Mouse (Mus musculus) liver, embryonic 12.5 days (tissue): ENCODE measurements at regions not wholly inside any gene's neighbourhood (a gene's known extent, or its start where the extent isn't known, plus 50 kb on each side); places are given as distances from the start of the nearest gene placed in this dataset.

ENCODE experiments used
- ATAC-seq: fragments of 200-750 bp; cut with Nextera tagmentation; 2 replicates; pipeline ENCODE4 v1.8.0; 2017; ENCODE audit warnings: moderate number of reproducible peaks, mild to moderate bottlenecking, moderate library complexity
- H3K27ac ChIP-seq: fragments of 300-500 bp; sonication (generic); 2 replicates; pipeline ENCODE4 v1.5.1; 2016; ENCODE audit warnings: mild to moderate bottlenecking
- H3K27me3 ChIP-seq: fragments of 300-500 bp; sonication (generic); replicated peaks from 2 replicates; pipeline ENCODE4 v1.6.1; 2016; ENCODE audit warnings: mild to moderate bottlenecking, moderate library complexity
- H3K36me3 ChIP-seq: fragments of 300-500 bp; sonication (generic); 2 replicates; pipeline ENCODE4 v1.6.1; 2016; ENCODE audit warnings: mild to moderate bottlenecking, moderate library complexity
- H3K4me1 ChIP-seq: fragments of 300-500 bp; sonication (generic); 2 replicates; pipeline ENCODE4 v1.6.1; 2016
- H3K4me2 ChIP-seq: fragments of 300-500 bp; sonication (generic); 2 replicates; pipeline ENCODE4 v1.6.1; 2016; ENCODE audit warnings: mild to moderate bottlenecking, moderate library complexity
- H3K4me3 ChIP-seq: fragments of 300-500 bp; sonication (generic); 2 replicates; pipeline ENCODE4 v1.5.1; 2016; ENCODE audit warnings: mild to moderate bottlenecking, moderate library complexity
- H3K9ac ChIP-seq: fragments of 300-500 bp; sonication (generic); 2 replicates; pipeline ENCODE4 v1.6.1; 2016; ENCODE audit warnings: mild to moderate bottlenecking, moderate library complexity
- H3K9me3 ChIP-seq: fragments of 300-500 bp; sonication (generic); replicated peaks from 2 replicates; pipeline ENCODE4 v1.6.1; 2016; ENCODE audit warnings: mild to moderate bottlenecking, moderate library complexity
- WGBS: fragments of 180-500 bp; shearing (Covaris S2); methylation state at CpG from one replicate; pipeline ENCODE4 v1.1.7; 2016; ENCODE audit not compliant: insufficient replicate concordance; 5-methylcytosine and 5-hydroxymethylcytosine counted together

DNA sequence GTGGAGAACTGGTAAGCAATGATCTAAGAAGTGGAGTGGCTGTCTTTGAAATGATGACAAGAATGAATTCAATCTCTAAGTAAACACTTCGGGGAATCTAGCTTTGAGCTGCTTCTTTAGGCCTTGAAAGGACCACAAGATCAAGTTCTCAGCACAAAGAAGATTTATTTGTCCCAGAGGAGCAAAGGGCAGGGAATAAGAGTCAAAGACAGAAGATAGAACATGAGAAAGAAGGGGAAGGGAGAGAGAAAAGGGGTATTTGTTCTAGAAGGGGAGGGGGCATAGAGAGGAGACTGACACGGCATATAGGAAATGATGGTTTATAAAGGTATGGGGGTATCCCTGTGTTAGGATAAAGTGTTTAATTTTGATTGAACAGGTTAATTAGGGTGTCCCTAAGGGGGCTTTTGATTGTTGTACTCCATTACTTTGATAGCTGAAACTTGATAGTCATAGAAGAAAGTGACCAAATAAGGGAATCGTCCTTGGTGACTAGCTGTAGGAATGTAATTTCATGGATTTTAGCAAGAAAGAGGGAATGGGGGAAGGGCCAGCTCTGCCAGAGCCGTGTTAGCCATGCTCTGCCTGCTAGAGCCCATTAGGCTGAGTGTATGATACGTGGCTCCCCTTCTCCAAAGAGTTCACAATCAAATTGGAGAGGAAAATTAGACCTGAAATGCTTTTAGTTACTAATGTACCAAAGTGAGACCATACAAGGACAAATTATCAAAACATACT lies 531.1 kb upstream of the Tbl1xr1 start:
- Histone ChIP-seq H3K27me3 (no peaks in the 10 kb centered on the region), H3K4me2 (no peak overlapping the region), H3K4me1 (no peaks in the 10 kb centered on the region), H3K9me3 (no peaks in the 10 kb centered on the region), H3K9ac (no peak overlapping the region), H3K27ac (no peak overlapping the region), H3K36me3 (no peaks in the 10 kb centered on the region), H3K4me3 (no peak overlapping the region)
- WGBS, result 54% methylated on average over 5 of the region's 5 CpGs
- ATAC-seq, result no peak

DNA sequence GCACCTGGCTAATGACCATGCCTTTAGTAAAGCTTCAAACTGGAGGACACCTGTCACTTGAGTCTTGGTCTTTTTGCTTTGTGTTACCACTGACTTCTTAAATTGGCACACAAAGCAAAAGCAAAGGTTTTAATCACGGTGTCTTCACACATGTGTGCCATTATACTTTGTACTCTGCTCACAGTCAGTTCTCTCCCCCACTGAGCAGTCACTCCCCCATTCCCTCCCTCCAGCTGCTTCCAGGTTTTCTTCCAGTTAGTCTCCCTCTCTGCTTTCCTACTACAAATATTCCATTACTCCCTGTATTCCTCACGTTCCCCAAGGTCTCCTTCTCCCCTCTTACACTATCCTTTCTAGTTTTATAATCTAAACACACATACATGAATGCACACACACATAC lies 530.0 kb upstream of the Tbl1xr1 start:
- WGBS, result 57% methylated on average over 2 of the region's 2 CpGs
- no peaks in the 10 kb centered on the region for H3K27me3 ChIP-seq
- H3K4me3 ChIP-seq, result no peak overlapping the region
- no peaks in the 10 kb centered on the region for H3K4me1 ChIP-seq
- H3K9me3 ChIP-seq, result no peaks in the 10 kb centered on the region
- no peak overlapping the region for H3K9ac ChIP-seq
- H3K4me2 ChIP-seq, result no peak overlapping the region
- H3K36me3 ChIP-seq, result no peaks in the 10 kb centered on the region
- no peak for ATAC-seq
- no peak overlapping the region for H3K27ac ChIP-seq

DNA sequence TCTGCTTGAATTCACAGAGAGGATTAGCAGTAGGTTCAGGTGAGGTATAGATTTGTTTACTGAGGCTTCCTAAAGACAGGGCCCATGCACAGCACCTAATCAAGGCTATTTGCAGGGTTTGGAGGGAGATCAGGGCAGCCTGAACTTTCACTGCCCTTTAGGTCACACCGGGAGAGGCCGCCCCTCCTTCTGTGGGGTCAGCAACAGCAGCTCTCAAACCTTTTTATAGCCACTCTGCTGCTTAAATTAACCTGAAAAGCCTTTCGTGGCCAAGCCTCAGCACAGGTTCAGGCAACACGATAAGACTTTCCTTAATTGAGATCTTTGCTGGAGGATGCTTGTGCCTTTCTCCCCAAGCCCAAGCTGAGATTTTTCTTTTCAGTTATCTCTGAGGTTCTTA lies 526.8 kb upstream of the Tbl1xr1 start:
- Histone ChIP-seq H3K4me1 (no peaks in the 10 kb centered on the region), H3K4me3 (no peak overlapping the region), H3K36me3 (no peaks in the 10 kb centered on the region), H3K27me3 (no peaks in the 10 kb centered on the region), H3K4me2 (no peak overlapping the region), H3K9me3 (no peaks in the 10 kb centered on the region), H3K9ac (no peak overlapping the region), H3K27ac (no peak overlapping the region)
- WGBS, result 33% methylated on average over 4 of the region's 4 CpGs
- no peak for ATAC-seq

DNA sequence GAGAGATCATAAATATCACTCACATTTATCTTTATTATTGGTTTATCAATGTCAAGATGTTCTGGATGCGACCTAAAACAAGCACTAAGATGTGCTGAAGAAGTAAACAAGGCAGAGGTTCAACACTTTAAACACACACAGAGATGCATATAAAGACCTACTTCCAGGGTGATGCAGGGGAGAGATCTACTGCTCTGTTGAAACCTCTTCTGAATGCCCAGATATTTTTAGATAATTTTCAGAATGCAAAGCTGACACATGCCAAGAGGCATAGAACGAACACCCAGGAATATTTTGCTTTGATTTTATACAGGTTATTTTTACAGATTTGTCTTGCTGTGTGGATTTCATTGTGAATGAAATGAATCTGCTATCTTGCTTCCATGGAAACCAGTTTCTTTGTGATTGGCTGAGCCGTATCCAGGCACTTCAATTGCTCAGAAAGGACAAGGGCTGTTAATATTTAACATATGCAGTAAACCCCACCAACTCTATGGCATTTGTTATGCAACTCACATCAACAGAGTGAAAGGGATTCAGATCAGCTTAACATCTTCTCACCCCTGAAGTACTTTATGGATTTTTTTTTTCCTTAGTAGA lies 523.2 kb upstream of the Tbl1xr1 start:
- H3K4me1 ChIP-seq, result no peaks in the 10 kb centered on the region
- H3K27ac ChIP-seq, result no peak overlapping the region
- H3K9ac ChIP-seq, result no peak overlapping the region
- H3K36me3 ChIP-seq, result no peaks in the 10 kb centered on the region
- no peak overlapping the region for H3K4me2 ChIP-seq
- 58% methylated on average over 3 of the region's 3 CpGs for WGBS
- no peaks in the 10 kb centered on the region for H3K9me3 ChIP-seq
- no peaks in the 10 kb centered on the region for H3K27me3 ChIP-seq
- no peak overlapping the region for H3K4me3 ChIP-seq
- no peak for ATAC-seq

DNA sequence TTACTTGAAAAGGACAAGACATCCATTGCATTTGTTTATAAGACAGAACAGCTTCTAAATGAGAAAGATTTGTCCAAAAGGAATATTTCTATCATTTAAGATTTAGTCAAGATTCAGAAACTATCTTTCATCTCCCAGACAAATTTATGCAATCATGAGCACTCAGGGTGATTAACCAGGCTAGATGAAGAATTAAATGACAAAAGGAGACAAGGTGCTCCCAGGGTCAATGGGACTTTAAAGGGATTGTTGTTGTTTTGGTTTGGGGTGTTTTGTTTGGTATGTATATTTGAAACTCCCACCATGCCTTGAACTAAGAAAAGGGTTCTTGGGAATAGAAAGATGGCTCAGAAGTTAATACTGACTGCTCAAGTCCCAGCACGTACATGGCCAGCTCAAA lies 522.6 kb upstream of the Tbl1xr1 start:
- 40% methylated on average over 1 of the region's 1 CpGs for WGBS
- no peaks in the 10 kb centered on the region for H3K27me3 ChIP-seq
- no peak overlapping the region for H3K9ac ChIP-seq
- ATAC-seq, result no peak
- H3K36me3 ChIP-seq, result no peaks in the 10 kb centered on the region
- no peak overlapping the region for H3K27ac ChIP-seq
- H3K4me3 ChIP-seq, result no peak overlapping the region
- no peak overlapping the region for H3K4me2 ChIP-seq
- no peaks in the 10 kb centered on the region for H3K4me1 ChIP-seq
- no peaks in the 10 kb centered on the region for H3K9me3 ChIP-seq

DNA sequence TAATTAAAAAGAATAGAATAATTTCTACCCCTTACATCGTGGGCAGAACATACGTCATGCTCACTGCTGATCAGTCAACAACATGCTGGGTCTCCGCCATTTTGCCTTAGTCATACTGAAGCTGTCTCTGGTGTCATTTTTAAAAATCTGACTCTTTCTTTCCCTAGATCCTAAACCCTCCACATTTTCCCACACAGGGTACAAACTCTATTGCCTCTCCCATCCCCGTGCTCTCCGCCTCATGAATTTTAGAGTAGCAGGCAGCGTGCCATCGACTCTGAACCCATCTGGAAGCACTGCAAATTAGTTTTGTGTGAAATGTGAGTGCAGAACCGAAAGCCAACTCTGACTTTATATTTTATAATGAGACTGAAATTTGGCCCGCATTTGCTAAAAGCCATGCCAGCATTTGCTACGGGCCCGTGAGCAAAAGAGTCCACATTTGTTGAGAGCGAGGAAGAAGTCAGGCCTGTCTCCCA lies 518.5 kb upstream of the Tbl1xr1 start:
- Histone ChIP-seq H3K4me1 (no peaks in the 10 kb centered on the region), H3K4me3 (no peak overlapping the region), H3K9ac (no peak overlapping the region), H3K27ac (no peak overlapping the region), H3K4me2 (no peak overlapping the region), H3K36me3 (no peaks in the 10 kb centered on the region), H3K9me3 (no peaks in the 10 kb centered on the region), H3K27me3 (no peaks in the 10 kb centered on the region)
- WGBS, result 75% methylated on average over 12 of the region's 12 CpGs
- no peak for ATAC-seq

DNA sequence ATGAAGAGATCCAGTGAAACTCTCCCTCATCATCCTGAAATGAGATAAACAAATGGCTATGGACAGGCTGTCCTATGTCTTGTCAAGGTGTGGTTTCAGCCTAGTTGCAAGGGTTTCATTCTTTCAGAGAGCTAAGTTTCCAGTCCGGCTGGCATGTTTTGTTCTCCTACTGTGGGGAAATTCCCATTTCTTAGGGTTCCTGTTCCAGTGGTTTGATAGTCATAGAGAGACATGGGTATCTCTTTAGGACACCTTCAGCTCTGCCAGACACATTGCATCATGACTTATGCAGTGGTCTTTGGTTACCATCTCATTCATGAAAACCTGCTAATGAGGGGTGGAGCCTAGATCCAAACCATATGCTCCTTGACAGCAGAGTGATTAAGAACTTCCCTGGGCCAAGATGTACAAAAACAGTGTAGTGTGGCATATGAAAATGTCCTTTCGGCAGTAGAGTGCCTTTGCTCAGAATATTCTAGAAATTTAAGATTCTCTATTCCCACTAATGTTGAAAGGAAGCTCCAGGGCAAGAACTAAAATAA lies 513.6 kb upstream of the Tbl1xr1 start:
- 69% methylated on average over 2 of the region's 2 CpGs for whole genome bisulfite sequencing

DNA sequence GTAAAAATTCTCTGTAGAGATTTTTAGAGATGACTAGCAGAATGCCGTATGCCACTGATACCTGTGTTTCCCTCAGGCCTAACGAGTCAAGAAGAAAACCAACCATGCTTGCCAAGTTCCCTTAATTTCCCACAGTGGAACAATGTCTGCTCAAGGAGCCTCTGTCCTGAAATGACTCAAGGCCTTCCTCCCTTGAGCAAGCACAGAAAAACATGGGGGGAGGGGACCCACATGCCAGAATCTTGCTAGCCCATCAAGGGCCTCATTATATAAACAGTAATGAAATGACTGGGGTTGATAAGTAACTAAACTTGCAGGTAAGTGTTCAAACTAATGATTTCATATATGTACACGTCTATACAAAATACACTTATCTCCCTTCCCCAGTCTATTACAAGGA lies 513.0 kb upstream of the Tbl1xr1 start:
- no peaks in the 10 kb centered on the region for H3K36me3 ChIP-seq
- ATAC-seq, result no peak
- no peak overlapping the region for H3K4me3 ChIP-seq
- H3K9ac ChIP-seq, result no peak overlapping the region
- H3K4me1 ChIP-seq, result no peaks in the 10 kb centered on the region
- no peaks in the 10 kb centered on the region for H3K27me3 ChIP-seq
- no peak overlapping the region for H3K4me2 ChIP-seq
- no peak overlapping the region for H3K27ac ChIP-seq
- H3K9me3 ChIP-seq, result no peaks in the 10 kb centered on the region
- WGBS, result 55% methylated on average over 3 of the region's 3 CpGs

More for the DNA sequence above, 513.6 kb upstream of the Tbl1xr1 start:
- H3K4me3 ChIP-seq, result no peak overlapping the region
- H3K36me3 ChIP-seq, result no peaks in the 10 kb centered on the region
- H3K9ac ChIP-seq, result no peak overlapping the region
- no peak for ATAC-seq
- no peaks in the 10 kb centered on the region for H3K9me3 ChIP-seq
- no peak overlapping the region for H3K4me2 ChIP-seq
- no peak overlapping the region for H3K27ac ChIP-seq
- H3K4me1 ChIP-seq, result no peaks in the 10 kb centered on the region
- H3K27me3 ChIP-seq, result no peaks in the 10 kb centered on the region

DNA sequence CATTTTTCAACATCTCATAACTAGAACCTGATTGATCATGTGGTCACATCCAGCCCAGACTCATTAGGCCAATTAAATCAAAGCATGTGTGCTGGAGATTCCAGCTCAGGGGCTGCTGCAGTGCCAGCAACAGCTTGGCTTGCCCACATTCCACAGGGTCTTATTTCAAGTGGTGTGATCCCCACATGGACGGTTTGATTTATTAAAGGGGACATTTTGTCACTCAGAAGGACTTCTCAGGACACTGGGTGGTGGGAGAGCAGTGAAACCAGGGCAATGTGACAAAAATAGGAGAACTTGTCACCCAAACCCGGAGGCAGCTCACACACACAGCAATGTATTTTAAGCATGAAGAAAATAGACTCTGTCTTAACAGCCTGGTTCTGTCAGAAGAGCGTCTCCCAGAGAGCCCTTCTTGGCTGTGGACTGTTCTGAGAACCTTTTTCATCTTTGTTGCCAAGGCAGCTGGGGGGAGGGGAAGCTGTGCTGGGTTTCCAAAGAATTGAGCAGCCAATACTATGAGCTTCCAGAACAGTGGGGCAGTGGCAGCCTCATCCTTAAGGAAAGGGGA lies 512.2 kb upstream of the Tbl1xr1 start:
- 26% methylated on average over 3 of the region's 3 CpGs for WGBS
- H3K4me1 ChIP-seq, result no peaks in the 10 kb centered on the region
- no peaks in the 10 kb centered on the region for H3K9me3 ChIP-seq
- no peak for ATAC-seq
- no peak overlapping the region for H3K4me2 ChIP-seq
- H3K9ac ChIP-seq, result no peak overlapping the region
- H3K27ac ChIP-seq, result no peak overlapping the region
- H3K4me3 ChIP-seq, result no peak overlapping the region
- no peaks in the 10 kb centered on the region for H3K36me3 ChIP-seq
- no peaks in the 10 kb centered on the region for H3K27me3 ChIP-seq

DNA sequence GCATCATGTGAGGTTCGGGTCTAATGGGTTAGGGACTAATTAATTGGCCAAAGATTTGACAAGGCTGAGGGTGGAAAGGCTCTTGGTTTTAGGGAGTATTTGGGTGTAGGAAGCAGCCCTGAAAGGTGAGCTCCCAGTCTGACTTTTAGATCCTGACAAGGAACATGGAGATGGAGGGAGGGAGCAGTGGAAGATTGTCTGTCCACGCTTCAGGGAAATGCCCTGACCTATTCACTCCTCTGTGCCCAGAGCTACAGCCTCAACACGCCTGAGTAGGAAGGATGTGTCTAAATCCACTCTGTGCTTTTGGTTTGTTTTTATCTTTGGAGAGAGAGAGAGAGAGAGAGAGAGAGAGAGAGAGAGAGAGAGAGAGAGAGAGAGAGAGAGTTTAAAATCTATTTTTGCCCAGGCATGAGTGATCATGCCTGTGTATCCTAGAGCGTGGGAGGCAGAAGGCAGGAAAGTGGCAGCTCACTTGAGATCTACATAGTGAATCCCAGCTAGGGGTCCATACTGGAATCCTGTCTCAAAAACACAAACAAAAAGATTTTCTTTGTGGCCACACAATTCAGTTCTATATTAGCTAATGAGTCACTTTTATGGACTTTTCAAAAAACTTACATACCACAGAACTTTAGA lies 511.5 kb upstream of the Tbl1xr1 start:
- Histone ChIP-seq H3K36me3 (no peaks in the 10 kb centered on the region), H3K4me3 (no peak overlapping the region), H3K4me2 (no peak overlapping the region), H3K27ac (no peak overlapping the region), H3K27me3 (no peaks in the 10 kb centered on the region), H3K9ac (no peak overlapping the region), H3K4me1 (no peaks in the 10 kb centered on the region), H3K9me3 (no peaks in the 10 kb centered on the region)
- no peak for ATAC-seq
- 53% methylated on average over 4 of the region's 4 CpGs for WGBS

DNA sequence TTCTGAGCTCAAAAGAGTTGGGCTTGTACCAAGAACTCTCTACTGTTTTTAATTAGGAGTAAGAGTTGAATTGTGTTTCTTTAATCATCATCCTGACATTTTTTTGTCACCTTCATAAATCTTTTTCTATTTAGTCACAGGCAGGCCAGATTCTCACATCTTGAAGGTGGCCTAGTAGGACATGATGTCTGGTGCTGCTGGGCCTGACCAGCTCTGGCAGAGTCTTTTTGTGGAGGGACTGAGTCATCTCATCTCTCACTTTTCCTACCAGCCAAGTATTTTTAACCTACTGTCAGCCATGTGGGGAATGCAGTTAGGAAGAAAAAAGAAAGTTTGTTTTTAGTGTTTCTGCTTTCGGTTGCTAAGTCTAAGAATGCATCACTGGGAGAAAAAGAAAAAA lies 506.7 kb upstream of the Tbl1xr1 start:
- Histone ChIP-seq H3K27ac (no peak overlapping the region), H3K4me3 (no peak overlapping the region), H3K9ac (no peak overlapping the region), H3K4me1 (no peaks in the 10 kb centered on the region), H3K36me3 (no peaks in the 10 kb centered on the region), H3K9me3 (no peaks in the 10 kb centered on the region), H3K27me3 (no peaks in the 10 kb centered on the region), H3K4me2 (no peak overlapping the region)
- ATAC-seq, result no peak
- WGBS, result 68% methylated on average over 1 of the region's 1 CpGs

DNA sequence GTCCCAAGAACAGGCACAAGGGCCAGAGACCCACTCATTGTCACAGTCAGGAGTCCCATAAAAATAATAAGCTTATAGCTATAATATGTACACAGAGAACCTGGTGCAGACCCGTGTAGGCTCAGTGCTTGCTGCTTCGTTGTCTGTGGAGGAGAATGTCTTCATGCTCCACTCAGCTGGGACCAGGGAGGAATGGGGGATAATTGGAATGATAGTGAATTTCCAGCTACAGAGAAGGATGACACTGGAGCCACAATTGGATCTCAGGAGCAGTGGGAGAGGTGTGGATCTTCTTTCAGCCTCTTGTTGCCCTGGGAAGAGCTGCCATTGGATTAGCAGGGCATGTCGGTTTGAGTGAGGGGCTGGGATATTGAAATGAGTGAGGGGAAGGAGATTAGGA lies 497.8 kb upstream of the Tbl1xr1 start:
- no peak overlapping the region for H3K27ac ChIP-seq
- H3K4me3 ChIP-seq, result no peak overlapping the region
- no peak overlapping the region for H3K4me2 ChIP-seq
- no peaks in the 10 kb centered on the region for H3K4me1 ChIP-seq
- no peaks in the 10 kb centered on the region for H3K36me3 ChIP-seq
- H3K9me3 ChIP-seq, result no peaks in the 10 kb centered on the region
- H3K9ac ChIP-seq, result no peak overlapping the region
- H3K27me3 ChIP-seq, result no peaks in the 10 kb centered on the region
- 46% methylated on average over 3 of the region's 3 CpGs for WGBS
- no peak for ATAC-seq
